Mouse (Mus musculus): Measurements from ENCODE around the gene Tmem229b.
"Not testable (repeated sequence)": the region's sequence is repeated elsewhere in the genome, so short reads cannot be mapped to it uniquely, and the experiment has no call there.

Gene Tmem229b

DNA sequence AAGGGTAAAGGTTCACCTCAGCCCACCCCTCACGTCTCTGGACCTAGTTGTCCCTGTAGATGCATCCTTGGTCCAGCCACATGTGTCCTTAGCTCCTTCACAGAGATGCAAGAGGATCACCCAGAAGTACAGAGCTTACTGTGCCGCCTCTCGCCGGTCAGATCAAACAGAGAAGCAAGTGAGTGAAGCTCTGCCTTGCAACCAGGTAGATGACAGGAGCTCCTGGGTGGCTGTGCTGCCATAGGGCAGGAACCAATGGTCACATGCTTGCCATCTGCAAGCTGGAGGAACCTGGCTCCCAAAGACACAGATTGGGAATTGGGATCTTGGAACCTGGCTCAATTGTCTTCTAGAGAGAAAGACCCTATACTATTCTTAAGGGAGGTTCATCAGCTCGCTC lies 2.0 kb downstream of the Tmem229b start:
- DNase-seq: no peak

DNA sequence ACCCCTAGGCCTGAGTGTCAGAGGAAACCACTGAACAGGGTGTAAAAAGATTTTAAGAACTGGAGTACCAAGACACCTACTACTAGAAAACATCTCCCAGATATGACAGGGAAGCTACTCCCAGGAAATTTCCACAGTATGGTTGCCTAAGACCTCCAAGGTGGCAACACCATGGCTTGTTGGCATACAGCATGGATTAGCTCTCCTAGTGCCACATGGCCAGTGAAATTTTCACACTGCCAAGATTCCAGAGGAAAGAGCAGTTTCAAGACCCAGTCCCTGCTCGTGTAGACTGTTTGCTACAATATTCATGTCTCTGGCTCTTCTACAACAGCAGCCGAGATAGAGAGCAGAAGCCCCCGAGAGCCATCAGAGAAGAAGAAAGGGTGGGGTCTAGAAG lies 4.4 kb downstream of the Tmem229b start:
- DNase-seq: no peak

DNA sequence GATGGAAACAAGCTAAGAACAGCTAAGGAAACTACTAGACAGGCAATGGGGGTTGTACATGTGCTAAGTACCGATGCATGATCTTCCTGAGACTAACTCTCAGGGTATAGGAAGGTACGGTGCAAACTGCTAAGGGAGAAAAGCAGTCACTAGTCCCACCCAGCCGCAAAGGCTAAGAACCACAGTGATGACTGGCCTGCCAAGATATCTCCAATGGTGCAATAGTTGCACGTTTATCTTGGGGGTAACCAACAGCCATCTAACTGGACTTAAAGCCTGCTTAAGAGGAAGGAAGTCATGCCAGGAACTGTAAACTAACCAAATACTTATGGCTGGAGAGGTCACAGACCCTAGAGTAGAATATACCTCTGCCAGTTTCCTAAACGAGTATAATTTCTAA lies 5.0 kb downstream of the Tmem229b start:
- no peak for DNase-seq

DNA sequence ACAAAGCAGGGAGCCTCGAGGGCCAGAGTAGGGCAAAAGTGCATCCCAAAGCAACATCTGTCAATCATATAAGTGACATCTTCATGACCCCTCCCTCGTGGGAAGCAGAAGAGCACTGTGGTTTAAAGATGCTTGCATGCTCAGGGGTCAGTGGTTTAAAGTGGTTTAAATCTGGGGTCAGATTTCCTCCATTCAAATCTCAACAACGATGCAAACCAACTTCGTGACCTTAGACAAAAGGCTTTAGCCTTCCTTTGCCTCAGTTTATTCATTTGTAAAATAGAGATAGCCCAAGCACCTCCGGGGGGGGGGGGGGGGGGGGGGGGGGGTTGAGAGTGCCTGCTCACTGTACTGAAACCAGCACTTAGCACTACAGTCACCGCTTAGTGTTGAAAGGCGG lies 10.7 kb downstream of the Tmem229b start:
- DNase-seq: no peak

DNA sequence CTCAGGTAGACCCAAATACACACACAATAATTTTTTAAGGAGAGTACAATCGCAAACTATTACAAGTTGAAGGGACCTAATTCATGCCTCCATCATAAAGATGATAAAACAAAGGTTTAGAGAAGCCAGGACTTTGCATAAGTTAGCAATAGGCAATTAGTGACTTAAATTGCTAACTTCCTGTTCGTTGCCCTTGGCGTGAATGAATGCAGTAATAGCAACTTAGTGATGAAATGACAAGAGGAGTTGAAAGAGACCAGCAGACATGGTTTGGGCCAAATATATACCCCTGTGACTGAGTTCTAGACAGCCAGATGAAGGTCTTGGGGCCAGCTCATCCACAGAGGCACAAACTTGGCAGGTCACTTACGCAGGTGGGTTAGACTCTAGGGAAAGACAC lies 11.2 kb downstream of the Tmem229b start:
- DNase-seq: no peak

DNA sequence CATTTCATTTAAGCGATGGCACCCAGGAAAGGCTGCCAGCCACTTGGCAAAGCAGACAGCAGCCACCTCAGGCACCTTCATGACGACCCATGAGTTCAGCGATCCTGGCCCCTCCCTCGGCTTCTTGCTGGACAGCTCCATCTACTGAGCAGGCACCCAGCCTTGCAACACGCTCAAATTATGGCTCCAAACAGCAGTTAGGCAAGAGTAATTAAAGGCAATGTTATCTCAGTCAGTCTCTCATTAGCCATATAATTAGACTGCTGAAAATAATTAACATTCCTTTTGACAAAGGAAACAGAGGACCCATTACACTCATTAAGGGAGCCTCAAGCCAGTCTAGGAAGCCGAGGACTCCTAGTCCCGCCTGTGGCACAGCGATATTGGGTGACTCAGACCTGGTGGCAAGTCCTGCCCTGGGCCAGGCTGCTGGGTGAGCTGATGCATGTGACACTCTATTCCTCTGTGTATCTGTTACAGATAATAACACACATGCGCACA lies 19.8 kb downstream of the Tmem229b start:
- DNase-seq: peak; percentile 8

DNA sequence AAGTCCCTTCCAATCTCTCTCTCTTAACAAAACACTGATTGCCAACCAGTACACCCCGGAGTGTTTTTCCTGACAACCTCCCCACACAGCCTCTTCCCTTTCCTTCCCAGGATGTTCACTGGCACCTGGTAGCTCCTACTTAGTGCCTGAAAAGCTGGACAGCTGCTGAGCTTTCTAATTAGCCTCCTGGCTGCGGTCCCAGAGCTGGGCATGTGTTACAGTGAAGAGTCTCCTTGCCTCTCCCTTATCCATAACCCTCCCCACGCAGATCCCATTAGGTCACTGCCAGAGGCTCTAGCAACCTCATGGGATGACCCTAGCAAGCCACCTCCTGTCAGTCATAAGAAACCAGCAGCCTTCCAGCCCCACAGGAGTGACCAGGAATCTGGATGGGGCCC lies 23.4 kb downstream of the Tmem229b start:
- peak; percentile 47 for DNase-seq

DNA sequence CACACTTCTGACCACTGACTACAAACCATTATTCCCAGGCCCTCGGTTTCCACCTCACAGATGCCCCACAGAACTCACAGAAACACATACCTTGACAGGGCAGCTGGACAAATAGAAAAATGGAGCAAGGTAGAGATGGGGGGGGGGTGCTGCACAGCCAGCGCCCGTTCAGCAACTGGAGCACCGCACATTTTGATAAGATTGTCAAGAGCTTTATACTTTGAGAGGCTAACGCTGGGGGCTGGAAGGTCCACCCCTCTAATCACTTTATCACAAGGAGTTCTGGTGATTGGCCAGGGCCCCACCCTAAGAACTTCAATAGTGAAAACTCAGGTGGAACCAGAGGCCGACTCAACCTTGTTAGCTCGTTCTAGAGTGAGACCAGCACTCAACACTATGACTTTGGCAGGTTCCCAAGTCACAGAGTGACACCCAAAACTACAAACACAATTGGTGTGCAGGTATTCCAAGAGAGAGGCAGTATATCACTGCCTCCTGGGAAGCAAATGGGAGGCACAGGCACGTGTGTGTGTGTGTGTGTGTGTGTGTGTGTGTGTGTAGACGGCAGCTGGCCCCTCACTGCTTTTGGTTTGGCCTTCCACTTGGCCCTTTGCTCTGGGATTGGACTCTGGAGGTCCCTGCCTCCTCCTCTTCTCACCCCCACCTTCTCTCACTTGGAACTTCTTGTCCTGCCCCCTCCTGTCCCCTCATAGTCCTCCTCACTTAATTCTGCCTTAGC lies 24.0 kb downstream of the Tmem229b start:
- no peak for DNase-seq

DNA sequence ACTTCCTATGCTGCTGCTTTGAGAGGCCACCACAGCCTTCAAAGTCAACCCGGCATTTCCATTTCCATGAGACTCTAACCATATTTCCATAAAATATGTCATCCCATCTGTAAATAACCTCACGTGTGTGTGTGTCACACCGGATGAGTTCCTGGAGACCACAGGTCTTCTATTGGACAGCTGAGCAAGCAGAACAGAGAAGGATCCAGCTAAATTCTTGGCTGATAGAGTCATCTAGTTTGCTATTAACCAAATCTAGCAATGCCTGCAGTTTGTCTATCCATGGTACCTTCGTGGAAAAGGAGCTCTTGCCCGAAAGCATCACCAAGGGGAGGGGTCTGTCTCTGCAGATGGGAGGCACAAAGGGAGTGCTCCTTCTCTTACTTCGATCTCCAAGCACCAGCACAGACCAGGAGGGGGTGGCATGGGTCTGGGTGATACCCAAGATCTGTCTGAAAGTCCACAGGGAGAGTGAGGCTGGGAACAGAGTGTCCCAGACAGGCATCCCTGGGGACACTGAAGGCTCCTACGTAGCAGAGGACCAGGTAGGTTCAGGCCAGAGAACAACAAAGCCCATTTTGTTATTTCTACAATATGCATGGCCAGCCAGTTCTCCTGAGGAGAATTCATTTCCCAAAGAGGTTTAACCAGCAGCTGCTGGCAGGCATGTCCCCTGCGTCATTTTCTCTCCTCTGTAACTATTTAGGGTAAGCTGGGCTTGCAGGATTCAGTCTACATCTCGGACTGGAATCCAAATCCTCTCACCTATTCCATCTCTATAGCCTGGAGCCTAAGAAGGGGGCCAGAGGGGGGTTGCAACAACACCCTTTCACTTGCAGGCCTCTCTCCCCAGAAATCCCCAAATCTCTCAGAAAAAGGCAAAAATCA lies 25.2 kb downstream of the Tmem229b start:
- DNase-seq: peak; percentile 24

DNA sequence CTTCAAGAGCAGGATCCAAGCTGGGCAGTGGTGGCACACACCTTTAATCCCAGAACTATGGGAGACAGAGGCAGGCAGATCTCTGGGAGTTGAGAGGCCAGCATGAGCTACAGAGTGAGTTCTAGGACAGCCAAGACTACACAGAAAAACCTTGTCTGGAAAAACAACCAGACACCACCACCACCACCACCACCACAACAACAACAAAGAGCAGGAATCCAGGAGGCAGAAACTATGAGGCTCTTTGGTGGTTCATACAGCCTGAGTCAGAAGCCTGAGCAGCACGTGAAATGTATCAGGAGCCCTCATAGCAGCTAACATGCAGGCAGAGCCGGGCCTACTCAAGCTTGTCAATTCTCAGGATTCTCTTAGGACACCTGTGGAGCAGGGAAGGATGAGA lies 26.3 kb downstream of the Tmem229b start:
- DNase-seq: no peak

DNA sequence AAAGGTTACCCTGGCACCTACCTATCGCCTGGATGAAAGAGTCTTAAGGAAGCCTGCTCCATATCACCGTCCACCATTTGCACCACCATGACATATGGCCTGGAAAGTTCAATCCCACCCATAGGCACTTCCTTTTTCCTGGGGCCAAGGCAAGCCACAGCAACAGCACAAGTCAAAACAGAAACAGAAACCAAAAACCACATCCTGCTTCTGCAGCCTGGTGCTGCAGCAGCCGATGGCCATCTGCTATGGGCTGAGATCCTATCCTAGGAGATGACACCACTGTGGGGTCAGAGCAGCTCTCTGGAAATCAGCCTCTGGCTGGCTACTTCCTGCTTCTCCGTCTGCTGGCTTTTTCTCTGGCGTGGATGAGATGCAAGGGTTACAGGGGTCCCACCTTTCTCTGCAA lies 26.7 kb downstream of the Tmem229b start:
- no peak for DNase-seq

DNA sequence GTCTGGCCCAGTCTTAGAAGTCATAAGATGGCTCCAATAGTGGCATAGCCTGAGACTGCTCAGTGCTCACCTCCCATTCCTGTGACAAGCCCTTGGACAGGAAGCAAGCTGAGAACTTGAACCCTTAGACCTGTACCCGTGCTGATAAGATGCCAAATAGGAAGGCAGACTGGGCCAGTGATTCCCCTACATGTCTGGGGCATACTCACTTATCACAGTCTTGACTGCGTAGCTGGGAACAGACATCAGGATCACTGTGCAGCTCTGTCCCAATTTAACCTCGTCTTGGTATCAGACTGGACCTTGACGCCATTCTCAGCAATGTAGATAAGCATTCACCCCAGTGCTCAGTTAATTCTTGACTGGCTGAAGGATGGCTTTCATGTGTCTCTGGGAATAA lies 29.9 kb downstream of the Tmem229b start:
- no peak for DNase-seq

DNA sequence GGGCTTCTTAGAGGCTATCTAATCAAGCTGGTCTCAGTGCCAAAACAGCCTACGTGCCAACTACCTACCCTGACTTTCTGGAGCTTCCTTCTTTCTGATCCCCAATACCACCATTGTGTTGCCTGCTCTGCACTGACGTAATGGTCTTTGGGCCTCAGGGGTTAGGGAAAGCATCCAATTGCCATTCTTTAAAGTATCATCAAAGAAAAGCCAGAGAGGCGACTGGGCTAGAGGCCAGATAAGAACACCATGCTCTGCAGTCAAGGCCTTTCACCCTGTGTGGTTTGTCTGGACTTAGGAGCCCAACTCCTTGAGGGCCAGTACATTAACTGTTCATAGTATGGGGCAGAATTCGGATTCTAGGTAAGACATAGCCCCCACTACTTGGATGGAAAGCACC lies 30.3 kb downstream of the Tmem229b start:
- DNase-seq: no peak

DNA sequence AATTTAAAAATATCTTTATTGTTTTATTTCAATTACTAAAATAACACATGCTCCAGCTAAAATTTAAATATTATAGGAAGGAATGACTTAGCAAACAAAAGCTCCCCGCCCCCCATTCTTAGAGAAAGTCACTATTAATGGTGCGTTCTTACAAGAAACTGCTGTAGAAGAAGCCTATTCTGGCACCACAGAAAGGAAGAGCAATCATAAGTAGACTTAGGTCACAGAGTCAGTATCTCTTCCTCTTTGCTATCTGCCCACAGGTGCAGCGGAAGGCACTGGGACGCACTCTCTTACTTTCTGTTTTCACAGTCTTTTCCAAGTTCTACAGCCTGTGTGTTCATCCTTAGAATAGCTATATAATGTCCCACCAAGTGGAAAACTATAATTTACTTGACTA lies 31.6 kb downstream of the Tmem229b start:
- DNase-seq: no peak

DNA sequence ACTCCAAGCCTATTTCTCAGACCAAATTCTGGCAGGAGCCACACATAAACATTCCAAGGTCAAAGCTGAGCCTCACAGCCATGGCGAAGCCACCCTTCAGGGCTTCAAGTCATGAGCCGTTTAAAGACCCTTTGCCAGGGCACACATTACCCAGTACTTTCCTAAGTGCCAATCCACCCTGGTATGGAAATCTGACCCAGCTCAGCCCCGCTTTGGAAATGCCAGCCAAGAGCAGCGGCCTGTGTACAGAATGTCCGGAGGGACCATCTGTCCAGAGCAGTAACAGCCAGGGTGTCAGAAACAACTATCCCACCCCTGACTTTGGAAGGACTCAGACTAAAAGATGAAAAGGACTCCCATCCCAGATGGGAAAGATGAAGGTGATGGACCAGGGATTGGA lies 32.7 kb downstream of the Tmem229b start:
- no peak for DNase-seq

DNA sequence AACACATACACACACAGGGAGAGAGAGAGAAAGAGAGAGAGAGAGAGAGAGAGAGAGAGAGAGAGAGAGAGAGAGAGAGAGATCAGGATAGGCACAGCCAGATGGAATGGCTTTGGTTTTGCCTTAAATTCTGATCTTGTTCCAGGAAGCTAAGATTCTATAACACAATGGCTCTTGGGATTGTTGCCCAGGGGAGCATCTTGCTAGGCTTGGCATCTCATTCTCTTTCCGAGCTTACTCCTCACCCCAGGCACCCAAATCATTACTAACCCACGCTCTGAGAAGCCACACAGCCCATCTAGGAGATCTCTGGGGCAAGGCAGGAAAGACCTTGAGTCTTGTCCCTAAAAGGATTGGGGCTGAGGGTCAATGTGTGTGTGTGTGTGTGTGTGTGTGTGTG lies 33.6 kb downstream of the Tmem229b start:
- DNase-seq: no peak

DNA sequence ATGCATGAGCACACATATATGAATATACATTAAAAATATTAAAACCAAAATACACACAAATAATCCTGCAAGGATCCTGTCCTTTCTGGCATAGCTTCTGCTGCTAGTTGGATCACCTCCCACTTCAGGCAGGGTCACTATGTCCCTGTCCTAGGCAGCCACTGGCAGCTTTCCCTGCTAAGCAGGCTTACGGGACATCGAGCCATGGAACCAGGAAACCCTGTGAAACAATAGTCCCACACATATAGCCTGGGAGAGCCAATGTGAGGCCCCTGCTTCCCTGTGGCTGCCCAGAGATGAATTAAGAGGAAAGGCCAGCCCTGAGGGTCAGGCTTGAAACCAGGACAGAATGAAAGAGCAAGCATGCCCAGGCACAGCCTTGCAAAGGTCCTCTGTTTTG lies 35.8 kb downstream of the Tmem229b start:
- no peak for DNase-seq

DNA sequence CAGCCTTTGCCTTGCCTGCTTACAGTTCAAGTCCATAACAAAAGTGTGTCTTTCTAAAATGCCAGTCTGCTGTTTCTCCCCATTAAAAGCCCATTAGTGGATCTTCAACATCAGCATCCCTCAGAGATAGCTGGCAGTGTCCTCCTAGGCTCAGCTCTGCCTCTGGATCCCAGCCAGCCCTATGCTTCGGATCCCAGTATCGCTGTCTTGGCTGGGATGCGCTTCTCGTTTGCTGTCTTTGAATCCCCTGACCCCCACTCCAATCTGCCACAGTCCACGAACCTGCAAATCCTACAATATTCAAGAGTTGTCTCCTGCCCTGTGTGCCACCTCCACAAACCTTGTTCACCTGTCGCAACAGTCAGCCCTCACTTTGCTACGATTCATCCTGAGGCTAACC lies 36.7 kb downstream of the Tmem229b start:
- no peak for DNase-seq

DNA sequence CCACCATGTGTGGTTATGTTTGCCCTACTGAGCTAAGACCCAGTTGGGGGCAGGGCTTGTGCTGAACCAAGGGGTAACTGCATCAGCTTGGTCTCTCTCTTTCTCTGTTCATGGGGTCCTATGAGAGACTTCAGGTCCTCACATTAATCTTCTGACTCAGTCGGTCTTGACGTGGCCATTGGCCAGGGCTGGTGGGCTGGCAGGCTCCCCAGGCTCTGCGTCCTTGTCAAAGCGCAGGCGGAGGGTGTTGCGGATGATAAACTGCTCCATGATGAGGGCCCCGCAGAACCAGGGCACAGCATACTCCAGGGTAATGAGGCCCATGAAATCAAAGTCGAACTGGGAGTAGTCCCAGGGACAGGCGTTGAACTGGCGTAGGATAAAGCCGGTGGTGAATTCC lies 42.9 kb downstream of the Tmem229b start:
- not testable (repeated sequence) for DNase-seq

DNA sequence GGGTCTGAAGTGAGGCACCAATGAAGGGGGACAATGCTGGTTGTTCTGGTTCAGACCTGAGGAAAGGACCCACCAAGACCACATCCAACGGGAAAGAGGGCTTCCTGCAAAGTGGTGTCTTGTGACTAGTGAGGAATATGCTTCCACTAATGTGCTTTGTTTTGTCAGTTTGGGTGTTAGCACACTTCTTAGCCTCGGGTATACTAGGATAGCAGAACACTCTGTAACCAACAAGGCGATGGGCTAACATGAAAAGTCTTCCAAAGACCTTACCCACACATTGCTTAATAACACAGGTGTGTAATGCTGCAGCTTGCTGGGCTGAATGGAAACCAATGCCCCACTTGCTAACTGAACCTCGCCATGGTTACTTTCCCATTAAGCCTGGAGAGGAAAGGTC lies 51.0 kb downstream of the Tmem229b start:
- DNase-seq: no peak

DNA sequence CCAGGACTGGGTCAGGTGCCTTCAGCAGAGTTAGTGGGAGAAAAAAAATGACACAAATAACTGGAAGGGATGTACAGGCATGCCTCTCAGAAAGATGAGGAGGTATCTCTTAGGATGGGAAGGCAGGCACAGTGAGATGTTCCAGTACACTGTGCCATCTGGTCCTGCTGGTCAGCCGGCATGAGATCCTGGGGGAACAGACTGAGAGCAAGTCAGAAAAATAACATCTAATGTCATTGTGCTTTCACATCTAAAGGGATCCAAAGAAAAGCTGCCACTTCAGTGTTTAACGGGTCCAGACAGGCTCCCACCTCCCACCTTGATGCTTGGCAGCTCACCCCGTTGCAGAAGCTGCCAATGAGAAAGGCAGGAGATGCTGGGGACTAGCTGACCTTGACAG lies 54.9 kb downstream of the Tmem229b start:
- DNase-seq: no peak

DNA sequence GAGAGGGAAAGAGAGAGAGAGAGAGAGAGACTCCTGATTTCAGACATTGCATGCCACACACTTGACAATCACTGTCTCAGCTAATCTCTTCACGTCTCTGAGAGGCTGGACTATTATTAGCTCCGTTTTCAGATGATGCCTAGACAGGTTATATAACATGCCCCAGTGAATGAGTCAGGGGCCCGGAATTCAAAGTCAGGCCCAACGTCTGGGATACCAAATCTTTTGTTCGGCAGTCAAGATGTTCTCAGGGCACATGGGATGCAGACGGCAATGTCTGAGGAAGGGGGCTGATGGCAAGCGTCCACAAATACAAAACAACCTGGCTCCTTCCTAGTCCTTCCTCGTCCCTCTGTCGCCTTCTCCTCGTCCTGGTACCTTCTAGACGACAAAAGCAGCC lies 55.4 kb downstream of the Tmem229b start:
- DNase-seq: peak; percentile 29

DNA sequence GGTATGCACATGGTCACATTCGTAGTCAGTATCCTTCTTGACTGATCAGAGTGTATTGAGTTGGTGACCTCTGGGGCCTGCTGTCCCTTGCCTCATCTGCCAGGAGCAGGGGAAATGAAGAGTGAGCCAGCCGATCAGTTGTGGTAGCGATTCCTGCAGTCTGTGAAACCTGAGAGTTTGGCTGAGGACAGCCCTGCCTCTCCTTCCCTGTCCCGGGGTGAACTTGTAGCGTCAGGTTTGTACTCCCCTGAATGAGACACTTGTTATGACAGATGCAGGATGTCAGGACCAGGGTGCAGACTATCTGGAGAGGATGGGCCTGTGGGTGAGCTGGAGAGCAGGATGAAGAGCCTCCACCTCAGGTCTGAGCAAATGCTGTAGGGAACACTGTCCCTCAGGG lies 59.8 kb downstream of the Tmem229b start:
- DNase-seq: no peak

DNA sequence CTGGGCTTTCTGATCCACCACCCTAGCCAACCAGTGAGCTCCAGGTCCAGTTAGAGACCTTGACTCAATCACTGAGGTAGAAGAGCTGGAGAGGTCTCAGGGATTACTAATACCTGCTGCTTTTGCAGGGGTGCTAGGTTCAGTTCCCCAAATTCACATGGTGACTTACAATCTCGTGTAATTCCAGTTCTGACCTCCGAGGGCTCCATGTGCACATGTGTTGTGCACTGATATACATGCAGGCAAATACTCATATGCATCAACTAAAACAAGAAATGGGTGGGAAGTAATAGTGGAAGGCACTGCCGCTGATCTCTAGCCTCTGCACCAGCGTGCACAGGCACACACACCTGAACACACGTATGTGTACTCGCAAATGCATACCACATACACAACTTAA lies 60.3 kb downstream of the Tmem229b start:
- no peak for DNase-seq

All from right cerebral cortex, adult 18-20 months (tissue).